Mouse (Mus musculus) heart, postnatal 0 days (tissue): ENCODE results near the gene Rxra.

Source experiments
- CTCF ChIP-seq: IDR thresholded peaks from 2 replicates; pipeline ENCODE4 v1.5.1; 2016; ENCODE audit warnings: antibody characterized with exemption, control low read depth, low read depth
- EP300 ChIP-seq: IDR thresholded peaks from 2 replicates; pipeline ENCODE4 v1.6.1; 2016; ENCODE audit warnings: antibody characterized with exemption, low read depth

- TF ChIP-seq CTCF (0 out of 2 replicates have a peak, but pooled peaks have one; percentile 13), EP300 (no peak)
Observed at GRCm38 (mm10) chr2:27636796-27637195, 39.4 kb upstream of the Rxra start.
